Mouse (Mus musculus): ENCODE measurements around the gene Igf2bp3. TPM values are rescaled to one million over a fixed set of nuclear protein-coding genes. Genes with fewer than 3 reads are reported as not detected.

Gene Igf2bp3
- polyA plus RNA-seq, 1 experiment from 2014 or later: 30.4 TPM

DNA sequence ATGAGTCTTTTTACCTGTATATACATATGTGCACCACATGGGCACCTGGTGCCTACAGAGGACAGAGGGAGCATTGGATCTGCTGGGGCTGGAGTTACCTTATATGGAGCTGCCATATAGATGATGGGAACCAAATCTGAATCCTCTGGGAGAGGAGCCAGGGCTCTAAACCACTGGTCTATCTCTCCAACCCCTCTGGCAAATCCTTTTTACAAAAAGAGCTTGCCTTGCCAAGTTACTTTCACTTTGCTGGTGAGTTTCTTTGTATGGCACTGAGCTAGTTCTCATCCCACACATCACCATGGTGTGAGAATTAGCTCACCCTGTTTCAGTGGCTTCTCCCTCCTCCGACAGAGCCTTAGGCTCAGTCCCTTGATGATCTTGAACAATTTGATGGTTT is 8.3 kb downstream of the Igf2bp3 start:
- Histone ChIP-seq H3K27ac (no peak overlapping the region), H3K27me3 (ENCODE audit: control insufficient read depth, insufficient read depth, low read length) (no peaks in the 10 kb centered on the region), H3K36me3 (replicated peaks; ENCODE audit: control insufficient read depth, insufficient read depth) (peaks cover 8% of the 10 kb centered on the region; the same call in 1 of the 2 replicates), H3K4me3 (replicated peaks; ENCODE audit: low read length) (no peak overlapping the region), H3K4me2 (replicated peaks) (no peak overlapping the region), H3K4me1 (replicated peaks; ENCODE audit: control insufficient read depth, insufficient read depth, low read length) (peaks cover 16% of the 10 kb centered on the region), H3K9ac (no peak overlapping the region), H3K9me3 (ENCODE audit: control insufficient read depth, low read length) (no peaks in the 10 kb centered on the region)
- DNase-seq (ENCODE audit: low spot score) (no peak), ATAC-seq (ENCODE audit: low FRiP score) (no peak)
- 75% methylated on average over 1 of the region's 1 CpGs for WGBS

DNA sequence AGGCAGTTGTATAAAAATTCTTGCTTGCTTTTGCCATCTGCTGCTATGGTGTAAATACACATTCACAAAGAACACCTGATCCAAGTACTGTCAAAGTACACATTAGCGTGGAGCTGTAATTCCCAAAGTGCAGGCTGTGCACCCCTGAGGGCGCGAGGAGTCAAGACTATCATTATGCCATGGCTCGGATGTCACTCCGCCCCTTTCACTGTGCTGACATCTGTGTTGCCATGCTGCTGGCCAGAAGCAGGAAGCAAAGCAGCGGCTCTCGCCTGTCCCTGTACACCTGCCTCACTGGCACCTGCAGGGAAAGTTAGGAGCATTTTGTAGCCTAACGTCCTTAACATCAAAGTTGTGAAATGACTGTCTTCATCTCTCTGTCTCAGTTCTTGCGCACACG is 19.6 kb downstream of the Igf2bp3 start:
- Histone ChIP-seq H3K4me3 (replicated peaks; ENCODE audit: low read length) (no peak overlapping the region), H3K36me3 (replicated peaks; ENCODE audit: control insufficient read depth, insufficient read depth) (no peaks in the 10 kb centered on the region), H3K27ac (no peak overlapping the region), H3K4me2 (replicated peaks) (no peak overlapping the region), H3K4me1 (replicated peaks; ENCODE audit: control insufficient read depth, insufficient read depth, low read length) (no peaks in the 10 kb centered on the region), H3K27me3 (ENCODE audit: control insufficient read depth, insufficient read depth, low read length) (no peaks in the 10 kb centered on the region), H3K9ac (no peak overlapping the region), H3K9me3 (ENCODE audit: control insufficient read depth, low read length) (0 out of 2 replicates have a peak, but pooled peaks cover 3% of the 10 kb centered on the region)
- DNase-seq (ENCODE audit: low spot score): no peak
- 77% methylated on average over 10 of the region's 10 CpGs for WGBS
- no peak for ATAC-seq (ENCODE audit: low FRiP score)

DNA sequence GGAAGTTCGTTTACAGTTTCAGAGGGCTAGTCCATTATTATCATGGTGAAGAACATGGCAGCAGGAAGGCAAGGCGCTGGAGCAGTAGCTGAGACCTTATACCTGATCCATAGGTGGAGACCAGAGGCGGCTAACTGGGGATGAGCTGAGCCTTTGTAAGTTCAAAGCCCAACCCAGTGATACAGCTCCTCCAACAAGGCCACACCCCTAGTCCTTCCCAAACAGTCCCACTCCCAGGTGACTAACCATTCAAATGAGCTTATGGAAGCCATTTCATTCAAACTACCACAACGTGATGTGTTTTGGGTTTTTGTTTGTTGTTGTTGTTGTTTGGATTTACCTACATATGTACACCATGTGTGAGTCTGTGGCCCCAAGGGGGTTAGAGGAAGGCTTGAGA is 20.2 kb downstream of the Igf2bp3 start:
- Histone ChIP-seq H3K36me3 (replicated peaks; ENCODE audit: control insufficient read depth, insufficient read depth) (no peaks in the 10 kb centered on the region), H3K9me3 (ENCODE audit: control insufficient read depth, low read length) (0 out of 2 replicates have a peak, but pooled peaks cover 3% of the 10 kb centered on the region), H3K27ac (no peak overlapping the region), H3K4me3 (replicated peaks; ENCODE audit: low read length) (no peak overlapping the region), H3K4me1 (replicated peaks; ENCODE audit: control insufficient read depth, insufficient read depth, low read length) (no peaks in the 10 kb centered on the region), H3K4me2 (replicated peaks) (no peak overlapping the region), H3K27me3 (ENCODE audit: control insufficient read depth, insufficient read depth, low read length) (no peaks in the 10 kb centered on the region), H3K9ac (no peak overlapping the region)
- no peak for ATAC-seq (ENCODE audit: low FRiP score)
- 97% methylated on average over 4 of the region's 4 CpGs for WGBS
- DNase-seq (ENCODE audit: low spot score): no peak

DNA sequence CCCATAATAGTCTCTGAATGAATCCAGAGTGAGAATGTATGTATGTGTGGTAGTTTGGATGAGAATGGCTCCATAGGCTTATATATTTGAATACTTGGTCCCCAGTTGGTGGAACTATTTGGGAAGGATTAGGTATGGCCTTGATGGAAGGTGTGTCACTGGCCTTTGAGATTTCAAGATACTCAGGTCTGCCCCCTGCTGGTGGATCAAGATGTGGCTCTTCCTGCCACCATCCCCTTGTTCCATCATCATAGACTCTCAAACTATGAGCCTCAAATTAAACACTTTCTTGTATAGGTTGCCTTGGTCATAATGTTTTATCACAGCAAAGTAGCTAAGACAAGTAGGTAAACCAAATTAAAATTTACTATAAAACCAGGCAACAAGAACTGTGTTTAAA is 25.4 kb downstream of the Igf2bp3 start:
- Histone ChIP-seq H3K27ac (no peak overlapping the region), H3K4me3 (replicated peaks; ENCODE audit: low read length) (no peak overlapping the region), H3K36me3 (replicated peaks; ENCODE audit: control insufficient read depth, insufficient read depth) (no peaks in the 10 kb centered on the region), H3K9ac (no peak overlapping the region), H3K9me3 (ENCODE audit: control insufficient read depth, low read length) (no peaks in the 10 kb centered on the region), H3K4me1 (replicated peaks; ENCODE audit: control insufficient read depth, insufficient read depth, low read length) (no peaks in the 10 kb centered on the region), H3K27me3 (ENCODE audit: control insufficient read depth, insufficient read depth, low read length) (no peaks in the 10 kb centered on the region), H3K4me2 (replicated peaks) (no peak overlapping the region)
- ATAC-seq (ENCODE audit: low FRiP score) (no peak), DNase-seq (ENCODE audit: low spot score) (no peak)

DNA sequence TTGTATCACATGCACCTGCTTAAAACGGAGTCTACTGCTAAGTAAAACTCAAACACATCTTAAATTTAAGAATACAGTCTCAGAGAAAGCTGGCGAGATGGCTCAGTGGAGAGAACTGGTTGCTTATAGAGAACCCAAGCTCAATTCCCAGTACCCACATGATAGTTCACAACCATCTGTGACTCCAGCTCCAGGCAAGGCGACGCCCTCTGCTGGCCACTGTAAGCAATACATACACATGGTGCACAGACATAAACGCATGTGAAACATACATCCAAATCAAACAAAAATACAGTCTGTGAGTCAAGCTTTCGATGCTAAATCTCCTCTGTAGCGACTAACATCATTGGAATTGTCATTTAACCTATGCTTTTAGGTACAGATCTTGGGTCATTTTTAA is 27.5 kb downstream of the Igf2bp3 start:
- no peak for ATAC-seq (ENCODE audit: low FRiP score)
- Histone ChIP-seq H3K27ac (no peak overlapping the region), H3K4me1 (replicated peaks; ENCODE audit: control insufficient read depth, insufficient read depth, low read length) (no peaks in the 10 kb centered on the region), H3K4me3 (replicated peaks; ENCODE audit: low read length) (no peak overlapping the region), H3K36me3 (replicated peaks; ENCODE audit: control insufficient read depth, insufficient read depth) (no peaks in the 10 kb centered on the region), H3K9me3 (ENCODE audit: control insufficient read depth, low read length) (no peaks in the 10 kb centered on the region), H3K4me2 (replicated peaks) (no peak overlapping the region), H3K9ac (no peak overlapping the region), H3K27me3 (ENCODE audit: control insufficient read depth, insufficient read depth, low read length) (no peaks in the 10 kb centered on the region)
- WGBS: 89% methylated on average over 7 of the region's 7 CpGs
- DNase-seq (ENCODE audit: low spot score): no peak

DNA sequence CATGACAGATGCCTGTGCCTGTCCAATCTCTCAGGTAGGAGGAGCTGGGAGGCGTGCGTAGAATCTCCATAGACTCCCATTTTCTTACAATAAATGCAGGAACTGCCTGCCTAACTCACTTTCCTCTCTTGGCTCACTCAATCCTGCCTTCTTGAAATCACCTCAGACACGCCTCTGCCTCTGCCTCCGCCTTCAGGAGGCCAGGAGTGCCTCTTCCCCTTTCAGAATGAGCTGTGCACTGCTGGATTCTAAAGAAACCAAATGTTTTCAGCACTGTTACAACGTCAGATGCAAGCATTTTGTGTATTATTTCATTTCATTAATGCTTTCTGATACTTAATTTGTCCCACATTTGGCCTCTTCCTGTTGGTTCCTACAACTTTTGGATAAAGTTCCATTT is 38.7 kb downstream of the Igf2bp3 start:
- Histone ChIP-seq H3K4me2 (replicated peaks) (no peak overlapping the region), H3K9me3 (ENCODE audit: control insufficient read depth, low read length) (no peaks in the 10 kb centered on the region), H3K36me3 (replicated peaks; ENCODE audit: control insufficient read depth, insufficient read depth) (no peaks in the 10 kb centered on the region), H3K9ac (no peak overlapping the region), H3K27me3 (ENCODE audit: control insufficient read depth, insufficient read depth, low read length) (no peaks in the 10 kb centered on the region), H3K27ac (no peak overlapping the region), H3K4me1 (replicated peaks; ENCODE audit: control insufficient read depth, insufficient read depth, low read length) (no peaks in the 10 kb centered on the region), H3K4me3 (replicated peaks; ENCODE audit: low read length) (no peak overlapping the region)
- DNase-seq (ENCODE audit: low spot score) (no peak), ATAC-seq (ENCODE audit: low FRiP score) (no peak)
- 91% methylated on average over 5 of the region's 5 CpGs for WGBS

DNA sequence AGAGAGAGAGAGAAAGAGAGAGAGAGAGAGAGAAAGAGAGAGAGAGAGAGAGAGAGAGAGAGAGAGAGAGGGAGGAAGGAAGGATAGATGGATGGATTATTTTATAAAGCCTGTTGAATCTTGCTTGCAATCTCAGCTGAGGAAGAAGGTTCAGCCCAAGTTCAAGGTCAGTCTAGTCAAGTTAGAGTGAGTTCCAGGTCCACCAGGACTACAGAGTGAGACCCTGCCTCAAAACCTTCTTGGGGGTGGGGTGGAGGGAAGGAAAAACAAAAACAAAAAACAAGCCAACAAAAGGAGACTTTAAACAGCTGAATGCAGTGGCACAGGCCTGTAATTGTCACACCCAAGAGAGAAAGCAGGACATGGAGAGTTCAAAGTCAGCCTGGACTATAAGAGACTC is 40.1 kb downstream of the Igf2bp3 start:
- Histone ChIP-seq H3K4me3 (replicated peaks; ENCODE audit: low read length) (no peak overlapping the region), H3K9ac (no peak overlapping the region), H3K27ac (no peak overlapping the region), H3K9me3 (ENCODE audit: control insufficient read depth, low read length) (no peaks in the 10 kb centered on the region), H3K27me3 (ENCODE audit: control insufficient read depth, insufficient read depth, low read length) (no peaks in the 10 kb centered on the region), H3K4me2 (replicated peaks) (no peak overlapping the region), H3K36me3 (replicated peaks; ENCODE audit: control insufficient read depth, insufficient read depth) (no peaks in the 10 kb centered on the region), H3K4me1 (replicated peaks; ENCODE audit: control insufficient read depth, insufficient read depth, low read length) (no peaks in the 10 kb centered on the region)
- ATAC-seq (ENCODE audit: low FRiP score) (no peak), DNase-seq (ENCODE audit: low spot score) (no peak)

DNA sequence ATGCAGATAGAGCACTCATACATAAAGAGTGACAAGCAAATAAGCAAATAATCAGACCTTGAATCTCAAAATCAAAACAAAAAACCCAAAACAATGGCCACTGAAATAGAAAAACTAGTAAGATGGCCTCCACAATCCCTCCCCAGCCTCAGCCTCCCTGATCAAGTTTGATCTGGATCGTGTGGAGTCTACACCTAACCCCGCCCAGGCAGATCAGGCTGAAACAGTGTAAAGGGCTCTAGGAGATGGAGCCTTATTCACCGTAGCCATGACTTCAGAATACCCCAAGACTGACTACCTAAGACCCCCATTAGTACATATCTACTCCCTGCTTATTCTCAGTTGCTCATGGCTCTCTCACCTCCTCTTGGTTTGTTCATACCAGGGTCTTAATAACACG is 41.1 kb downstream of the Igf2bp3 start:
- Histone ChIP-seq H3K27ac (no peak overlapping the region), H3K27me3 (ENCODE audit: control insufficient read depth, insufficient read depth, low read length) (no peaks in the 10 kb centered on the region), H3K4me3 (replicated peaks; ENCODE audit: low read length) (no peak overlapping the region), H3K4me1 (replicated peaks; ENCODE audit: control insufficient read depth, insufficient read depth, low read length) (no peaks in the 10 kb centered on the region; the same call in 1 of the 2 replicates), H3K9ac (no peak overlapping the region), H3K4me2 (replicated peaks) (no peak overlapping the region), H3K9me3 (ENCODE audit: control insufficient read depth, low read length) (no peaks in the 10 kb centered on the region), H3K36me3 (replicated peaks; ENCODE audit: control insufficient read depth, insufficient read depth) (no peaks in the 10 kb centered on the region)
- ATAC-seq (ENCODE audit: low FRiP score) (no peak), DNase-seq (ENCODE audit: low spot score) (no peak)
- 79% methylated on average over 4 of the region's 4 CpGs for WGBS

DNA sequence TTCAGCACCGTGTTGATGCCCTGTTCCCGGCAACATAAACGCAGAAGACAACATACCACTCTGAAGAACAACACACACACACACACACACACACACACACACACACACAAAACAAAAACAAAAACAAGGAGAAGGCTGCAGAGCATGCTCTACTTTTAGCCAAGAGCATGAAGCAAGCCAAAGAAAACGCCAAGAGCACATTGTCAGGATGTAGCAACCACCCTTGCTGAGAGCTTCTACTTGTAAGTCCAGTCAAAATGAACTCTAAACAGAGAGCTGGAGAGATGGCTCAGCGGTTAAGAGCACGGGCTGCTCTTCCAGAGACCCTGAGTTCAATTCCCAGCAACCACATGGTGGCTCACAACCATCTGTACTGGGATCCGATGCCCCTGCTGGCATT is 41.5 kb downstream of the Igf2bp3 start:
- H3K4me3 ChIP-seq (replicated peaks; ENCODE audit: low read length): no peak overlapping the region
- H3K36me3 ChIP-seq (replicated peaks; ENCODE audit: control insufficient read depth, insufficient read depth): no peaks in the 10 kb centered on the region
- H3K4me1 ChIP-seq (replicated peaks; ENCODE audit: control insufficient read depth, insufficient read depth, low read length): no peaks in the 10 kb centered on the region; the same call in 1 of the 2 replicates
- DNase-seq (ENCODE audit: low spot score) (no peak), ATAC-seq (ENCODE audit: low FRiP score) (no peak)
- no peak overlapping the region for H3K4me2 ChIP-seq (replicated peaks)
- H3K9ac ChIP-seq: no peak overlapping the region
- H3K27me3 ChIP-seq (ENCODE audit: control insufficient read depth, insufficient read depth, low read length): no peaks in the 10 kb centered on the region
- 77% methylated on average over 7 of the region's 7 CpGs for WGBS
- no peak overlapping the region for H3K27ac ChIP-seq
- no peaks in the 10 kb centered on the region for H3K9me3 ChIP-seq (ENCODE audit: control insufficient read depth, low read length)

DNA sequence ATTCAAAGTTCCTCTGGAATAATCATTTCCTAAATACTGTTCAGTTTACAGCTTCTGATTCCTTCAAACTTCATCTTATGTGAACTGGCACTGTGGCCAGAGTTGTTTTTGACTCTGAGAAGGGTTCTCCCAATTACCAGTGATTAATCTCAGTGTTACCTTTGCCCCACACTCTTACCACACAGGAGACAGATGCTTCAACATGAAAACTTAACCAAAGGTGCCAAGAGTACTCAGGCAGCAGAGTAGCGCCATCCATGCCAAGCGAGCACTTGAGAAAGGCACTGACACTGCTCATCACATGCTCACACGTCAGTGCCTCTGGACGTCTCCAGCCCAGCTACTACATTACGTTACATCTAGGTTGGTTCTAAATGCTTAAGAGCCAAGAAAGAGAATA is 43.5 kb downstream of the Igf2bp3 start:
- WGBS: 87% methylated on average over 5 of the region's 5 CpGs
- H3K4me3 ChIP-seq (replicated peaks; ENCODE audit: low read length): no peak overlapping the region
- H3K9me3 ChIP-seq (ENCODE audit: control insufficient read depth, low read length): no peaks in the 10 kb centered on the region
- no peak overlapping the region for H3K27ac ChIP-seq
- no peak overlapping the region for H3K4me2 ChIP-seq (replicated peaks)
- H3K9ac ChIP-seq: no peak overlapping the region
- H3K36me3 ChIP-seq (replicated peaks; ENCODE audit: control insufficient read depth, insufficient read depth): no peaks in the 10 kb centered on the region
- no peaks in the 10 kb centered on the region for H3K27me3 ChIP-seq (ENCODE audit: control insufficient read depth, insufficient read depth, low read length)
- DNase-seq (ENCODE audit: low spot score) (no peak), ATAC-seq (ENCODE audit: low FRiP score) (no peak)
- peaks cover 17% of the 10 kb centered on the region; the same call in 1 of the 2 replicates for H3K4me1 ChIP-seq (replicated peaks; ENCODE audit: control insufficient read depth, insufficient read depth, low read length)

Data from hindbrain, embryonic 14.5 days (tissue).